Mouse (Mus musculus): ENCODE results near the gene Cabp4.

GRCm38 (mm10) chr19:4189051-4189620, 45.3 kb upstream of the Cabp4 start:
- TF ChIP-seq CTCF (IDR thresholded peaks at IDR 0.05; ENCODE audit: control insufficient read depth, insufficient read depth, low read length) (no peak), POLR2A (IDR thresholded peaks at IDR 0.05; ENCODE audit: borderline replicate concordance, control insufficient read depth, low read depth, low read length) (no peak)
